Mouse (Mus musculus) CH12.LX (cell line): Measurements from ENCODE around the gene Clnk. TPM values are rescaled to one million over a fixed set of nuclear protein-coding genes. Genes with fewer than 3 reads are reported as not detected.

Experiments
- DNase-seq: peaks from one replicate; pipeline ENCODE4 v3.0.0-alpha.2; 2013; ENCODE audit errors: extremely low read depth
- H3K27ac ChIP-seq: 2 replicates; pipeline ENCODE4 v1.5.1; 2012; ENCODE audit warnings: low read depth, mild to moderate bottlenecking, control low read depth, moderate library complexity; ENCODE audit not compliant: insufficient read depth
- H3K27me3 ChIP-seq: replicated peaks from 2 replicates; pipeline ENCODE3; 2012; ENCODE audit warnings: inconsistent platforms
- H3K36me3 ChIP-seq, 2 experiments: replicated peaks in 1 of 2; 2 replicates each; pipeline versions ENCODE3 to v1.6.1; 2012; ENCODE audit warnings: inconsistent platforms in 1 of 2, low read length in 1 of 2, mild to moderate bottlenecking in 1 of 2, mixed read lengths in 1 of 2, moderate library complexity in 1 of 2; ENCODE audit not compliant: control insufficient read depth in 1 of 2, insufficient read depth in 1 of 2
- H3K4me1 ChIP-seq, 2 experiments: 2 replicates each; pipeline ENCODE4 v1.6.1; 2012; ENCODE audit warnings: inconsistent platforms in 1 of 2, moderate library complexity in 1 of 2; ENCODE audit not compliant: insufficient read depth in 2 of 2, control insufficient read depth in 1 of 2
- H3K4me2 ChIP-seq: 2 replicates; pipeline ENCODE4 v1.6.1; 2012; ENCODE audit warnings: low read depth, mild to moderate bottlenecking, control low read depth; ENCODE audit not compliant: poor library complexity, insufficient read depth, severe bottlenecking
- H3K4me3 ChIP-seq, 3 experiments: fragments of 150-350 bp in 1 of 3; sonication (generic) in 1 of 3; replicated peaks in 1 of 3; 2 replicates each; pipeline versions ENCODE3 to v1.5.1; 2011 to 2012; ENCODE audit warnings: low read depth in 2 of 3, low read length in 2 of 3, mild to moderate bottlenecking in 2 of 3, moderate library complexity in 2 of 3, control low read depth in 1 of 3, improper control_type of control experiment in 1 of 3, inconsistent platforms in 1 of 3, mixed read lengths in 1 of 3; ENCODE audit not compliant: poor library complexity in 1 of 3
- H3K79me2 ChIP-seq: replicated peaks from 2 replicates; pipeline ENCODE4 v1.6.1; 2012; ENCODE audit warnings: mild to moderate bottlenecking, moderate library complexity; ENCODE audit not compliant: control insufficient read depth, poor library complexity, insufficient read depth, severe bottlenecking; ENCODE audit errors: extremely low read depth
- H3K9ac ChIP-seq: 2 replicates; pipeline ENCODE4 v1.6.1; 2012; ENCODE audit warnings: low read depth, mild to moderate bottlenecking, control low read depth, moderate library complexity; ENCODE audit not compliant: insufficient read depth
- H3K9me3 ChIP-seq: replicated peaks from 2 replicates; pipeline ENCODE3; 2012; ENCODE audit warnings: low read length, inconsistent platforms, mixed read lengths
- CTCF ChIP-seq, 2 experiments: IDR thresholded peaks in 1 of 2; conservative IDR thresholded peaks in 1 of 2; 2 replicates each; pipeline ENCODE4 v1.5.1; 2011 to 2012; ENCODE audit warnings: low read depth in 2 of 2, low read length in 2 of 2, improper control_type of control experiment in 1 of 2, inconsistent platforms in 1 of 2, mild to moderate bottlenecking in 1 of 2, moderate library complexity in 1 of 2
- ELF1 ChIP-seq: IDR thresholded peaks from 2 replicates; pipeline ENCODE4 v1.6.1; 2014; ENCODE audit warnings: low read depth, mild to moderate bottlenecking, inconsistent platforms, low read length, improper control_type of control experiment
- ETS1 ChIP-seq: conservative IDR thresholded peaks from 2 replicates; pipeline ENCODE4 v1.6.1; 2012; ENCODE audit warnings: low read depth, mild to moderate bottlenecking, inconsistent platforms, low read length, improper control_type of control experiment, moderate library complexity
- GABPA ChIP-seq: IDR thresholded peaks from 2 replicates; pipeline ENCODE4 v1.6.1; 2012; ENCODE audit warnings: low read depth, low read length, improper control_type of control experiment, inconsistent platforms; ENCODE audit not compliant: insufficient replicate concordance
- JUND ChIP-seq: conservative IDR thresholded peaks from 2 replicates; pipeline ENCODE4 v1.6.1; 2011; ENCODE audit warnings: low read depth, low read length, improper control_type of control experiment
- KAT2A ChIP-seq: IDR thresholded peaks from 2 replicates; pipeline ENCODE4 v1.6.1; 2012; ENCODE audit warnings: low read length, improper control_type of control experiment, inconsistent platforms; ENCODE audit not compliant: insufficient replicate concordance
- MAX ChIP-seq: IDR thresholded peaks from 2 replicates; pipeline ENCODE4 v1.6.1; 2011; ENCODE audit warnings: low read length, improper control_type of control experiment
- MAZ ChIP-seq: IDR thresholded peaks from 2 replicates; pipeline ENCODE4 v1.6.1; 2012; ENCODE audit warnings: low read depth, mild to moderate bottlenecking, inconsistent platforms, low read length, improper control_type of control experiment, moderate library complexity
- MXI1 ChIP-seq: IDR thresholded peaks from 2 replicates; pipeline ENCODE4 v1.6.1; 2011; ENCODE audit warnings: mild to moderate bottlenecking, low read depth, low read length, improper control_type of control experiment
- PAX5 ChIP-seq: IDR thresholded peaks from 2 replicates; pipeline ENCODE4 v1.6.1; 2012; ENCODE audit warnings: low read length, inconsistent platforms, mixed read lengths
- POLR2A ChIP-seq: IDR thresholded peaks from 2 replicates; pipeline ENCODE4 v1.6.1; 2011; ENCODE audit warnings: low read depth, mild to moderate bottlenecking, improper control_type of control experiment, low read length
- RAD21 ChIP-seq: IDR thresholded peaks from 2 replicates; pipeline ENCODE4 v1.6.1; 2011; ENCODE audit warnings: low read depth, mild to moderate bottlenecking, low read length, improper control_type of control experiment, moderate library complexity
- RCOR1 ChIP-seq: conservative IDR thresholded peaks from 2 replicates; pipeline ENCODE4 v1.6.1; 2012; ENCODE audit warnings: low read depth, mild to moderate bottlenecking, inconsistent platforms, low read length, improper control_type of control experiment
- TBP ChIP-seq: conservative IDR thresholded peaks from 2 replicates; pipeline ENCODE4 v1.6.1; 2011; ENCODE audit warnings: low read depth, low read length, improper control_type of control experiment
- USF2 ChIP-seq: conservative IDR thresholded peaks from 2 replicates; pipeline ENCODE4 v1.6.1; 2011; ENCODE audit warnings: low read depth, low read length, improper control_type of control experiment
- dilution Hi-C: fragments of 300-500 bp; cut with MboI; formaldehyde crosslinking; loops from 2 replicates; pipeline ENCODE4 v1.14.3; 2020; ENCODE audit warnings: low sequenced_read_pairs; ENCODE audit not compliant: extremely low pct_unique_long_range_greater_than_20kb, extremely low pct_ligation_motif_present
- in situ Hi-C: fragments of 300-500 bp; cut with MboI; formaldehyde crosslinking; loops from 3 replicates; pipeline ENCODE4 v1.14.3; 2019; ENCODE audit warnings: low sequenced_read_pairs, low pct_ligation_motif_present, low pct_unique_long_range_greater_than_20kb, mixed read lengths
- polyA plus RNA-seq: library from polyadenylated mRNA; unstranded; fragments of >175 nt; gene quantifications from 2 replicates; pipeline ENCODE4 v1.2.1, GENCODE M21; 2012; ENCODE audit warnings: low read depth; ENCODE audit not compliant: insufficient read length
- total RNA-seq, 2 experiments: library from RNA; depleted of rRNA; stranded (reverse); fragments of 300-350 nt in 1 of 2; fragments of >200 nt in 1 of 2; gene quantifications; 2 replicates each; pipeline ENCODE4 v1.2.3; 2012 to 2014

Clnk gene
- total and polyA plus RNA-seq, 3 experiments: not detected

GRCm38 (mm10) chr5:38775500-38775899 is 101.1 kb downstream of the Clnk start:
- Histone ChIP-seq H3K9ac (no peak overlapping the region), H3K27me3 (no peaks in the 10 kb centered on the region)
- no peak for DNase-seq
- in situ Hi-C loops (loop anchor here (25.0 kb wide), 1 partner anchor 862 kb away; no protein-coding TSS in a partner anchor), dilution Hi-C loops (no loop called here)
- TF ChIP-seq KAT2A (no peak), ETS1 (no peak), ELF1 (no peak)
- TF ChIP-seq, all 38 proteins: peak for 0
- Histone ChIP-seq H3K27ac (no peak overlapping the region), H3K9me3 (no peaks in the 10 kb centered on the region), H3K4me3 (no peak overlapping the region), H3K4me1 (no peaks in the 10 kb centered on the region), H3K79me2 (no peaks in the 10 kb centered on the region), H3K4me2 (no peak overlapping the region), H3K36me3 (no peaks in the 10 kb centered on the region)

- H3K4me3 ChIP-seq: no peak overlapping the region
- H3K27ac ChIP-seq: no peak overlapping the region
- peak; percentile 10 for TF ChIP-seq RAD21
- peak; percentile 43 to 86 for TF ChIP-seq CTCF (conservative IDR thresholded peaks at IDR 0.05 in 1 of 2, IDR thresholded peaks at IDR 0.05 in 1 of 2; ENCODE audit: low read depth in 2 of 2, low read length in 2 of 2)
- TF ChIP-seq ELF1: no peak
- no peak overlapping the region for H3K4me2 ChIP-seq
- H3K9me3 ChIP-seq: no peaks in the 10 kb centered on the region
- no peaks in the 10 kb centered on the region for H3K79me2 ChIP-seq
- dilution Hi-C loops: no loop called here
- H3K9ac ChIP-seq: no peak overlapping the region
- no peaks in the 10 kb centered on the region for H3K36me3 ChIP-seq
- H3K27me3 ChIP-seq: no peaks in the 10 kb centered on the region
- peaks cover 0 to 6% of the 10 kb centered on the region in 2 experiments; a peak in 1 of 4 replicates for H3K4me1 ChIP-seq
- in situ Hi-C loops: no loop called here
- peak; percentile 29 for DNase-seq
Observed at GRCm38 (mm10) chr5:38754950-38755349, 121.7 kb downstream of the Clnk start.

- TF ChIP-seq ELF1 (no peak), PAX5 (no peak), POLR2A (no peak), RAD21 (no peak), MXI1 (no peak), JUND (no peak), RCOR1 (no peak), TBP (no peak), USF2 (no peak), MAZ (no peak), MAX (no peak), GABPA (no peak), ETS1 (no peak)
- Histone ChIP-seq H3K9ac (no peak overlapping the region), H3K36me3 (no peaks in the 10 kb centered on the region), H3K9me3 (no peaks in the 10 kb centered on the region), H3K4me2 (no peak overlapping the region), H3K79me2 (no peaks in the 10 kb centered on the region), H3K27ac (no peak overlapping the region), H3K4me3 (no peak overlapping the region), H3K27me3 (no peaks in the 10 kb centered on the region), H3K4me1 (peaks cover 0 to 6% of the 10 kb centered on the region in 2 experiments; a peak in 1 of 4 replicates)
- in situ Hi-C loops (no loop called here), dilution Hi-C loops (no loop called here)
- peak; percentile 3 for DNase-seq
Observed at GRCm38 (mm10) chr5:38752749-38753148, 123.9 kb downstream of the Clnk start.
